Mouse (Mus musculus): Measurements from ENCODE around the gene Hint1.
"Not testable (repeated sequence)": the region's sequence is repeated elsewhere in the genome, so short reads cannot be mapped to it uniquely, and the experiment has no call there.

Hint1 gene

DNA sequence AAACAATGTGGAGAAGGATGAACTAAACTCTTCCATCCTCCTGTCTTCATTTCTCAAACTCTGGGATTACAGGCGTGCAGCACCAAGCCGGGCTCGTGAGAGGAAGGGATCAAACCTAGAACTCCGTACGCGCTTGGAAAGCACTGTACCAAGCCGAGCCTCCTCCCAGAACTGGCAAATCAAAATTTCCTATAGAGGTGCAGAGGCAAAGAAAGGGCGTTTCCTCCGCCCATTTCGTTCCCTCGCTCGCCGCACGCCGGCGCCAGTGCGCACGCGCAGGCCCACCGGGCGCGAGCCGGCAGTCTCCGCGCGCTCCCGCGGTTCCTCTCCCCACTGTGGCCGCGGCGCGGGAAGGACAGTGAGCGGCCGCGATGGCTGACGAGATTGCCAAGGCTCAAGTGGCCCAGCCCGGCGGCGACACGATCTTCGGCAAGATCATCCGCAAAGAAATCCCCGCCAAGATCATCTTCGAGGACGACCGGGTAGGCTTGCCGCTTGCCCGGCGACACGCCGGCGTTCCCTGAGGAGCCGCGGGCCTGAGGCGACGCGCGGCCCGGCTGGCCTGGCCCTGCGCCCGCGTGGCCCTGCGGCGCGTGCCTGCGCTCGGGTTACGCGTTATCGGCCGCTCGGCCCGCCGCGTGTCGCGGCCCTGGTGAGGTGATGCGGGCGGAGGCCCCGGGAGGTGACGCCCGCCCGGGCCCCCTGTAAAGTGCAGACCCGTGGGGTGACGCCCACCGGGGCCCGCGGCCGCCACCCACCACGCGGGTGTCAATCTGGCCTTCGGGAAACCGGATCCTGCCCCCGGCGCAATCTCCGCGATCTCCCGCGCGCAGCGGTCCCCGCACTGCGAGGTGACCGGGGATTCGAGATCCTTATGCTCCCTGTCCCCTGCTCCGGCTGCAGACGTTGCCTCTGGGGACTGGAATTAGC, at the start of gene Hint1:
TSS of gene Hint1 (plus strand) at position 265 of the 930 bp plus-strand sequence.
- peak; percentile 82 for ATAC-seq (ENCODE audit: insufficient number of reproducible peaks, low FRiP score, low TSS enrichment)

DNA sequence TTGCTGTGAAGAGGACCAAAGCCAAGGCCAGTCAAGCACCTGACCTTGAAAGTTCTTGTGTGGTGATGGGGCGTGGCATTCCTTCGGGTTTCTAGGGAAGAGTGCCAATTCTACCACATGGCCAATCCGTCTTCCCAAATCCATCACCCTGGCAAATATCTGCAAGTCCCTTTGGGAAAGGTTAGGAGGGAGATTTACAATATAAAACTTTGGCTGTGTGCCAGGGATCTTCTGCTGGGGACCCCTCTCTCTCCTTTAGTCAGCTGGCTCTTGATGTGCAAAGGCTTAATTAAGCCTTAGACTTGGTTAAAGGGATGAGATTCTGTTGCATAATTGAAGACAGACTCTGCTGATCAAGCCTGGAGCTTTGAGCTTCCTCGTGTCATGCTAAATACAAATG, 48.7 kb upstream of the Hint1 start:
- no peak for ATAC-seq (ENCODE audit: insufficient number of reproducible peaks, low FRiP score, low TSS enrichment)

GRCm38 (mm10) chr11:54819489-54819888, 46.7 kb upstream of the Hint1 start:
- no peak for ATAC-seq (ENCODE audit: insufficient number of reproducible peaks, low FRiP score, low TSS enrichment)

DNA sequence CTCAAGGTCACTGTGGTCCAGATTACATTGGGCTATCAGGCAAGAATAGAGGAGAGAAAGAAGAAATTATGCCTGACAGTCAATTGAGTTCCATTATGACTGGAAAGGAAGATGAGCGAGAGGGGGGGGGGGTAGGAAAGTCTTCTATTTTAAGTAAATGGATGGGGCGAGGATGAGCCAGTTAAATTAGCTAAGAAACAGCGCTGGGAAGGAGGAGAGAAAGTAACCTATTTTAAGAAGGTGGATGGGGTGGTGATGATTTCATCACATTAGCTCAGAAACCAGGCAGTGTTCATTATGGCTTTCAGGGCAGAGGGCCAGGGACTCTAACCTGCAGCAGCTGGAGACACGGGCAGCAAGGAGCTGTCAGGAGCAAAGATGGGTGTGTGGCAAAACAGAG, 42.7 kb upstream of the Hint1 start:
- ATAC-seq (ENCODE audit: insufficient number of reproducible peaks, low FRiP score, low TSS enrichment): no peak

- no peak for ATAC-seq (ENCODE audit: insufficient number of reproducible peaks, low FRiP score, low TSS enrichment)
Observed at GRCm38 (mm10) chr11:54825774-54826173, 40.4 kb upstream of the Hint1 start.

GRCm38 (mm10) chr11:54826819-54827218, 39.4 kb upstream of the Hint1 start:
- ATAC-seq (ENCODE audit: insufficient number of reproducible peaks, low FRiP score, low TSS enrichment): no peak

GRCm38 (mm10) chr11:54833833-54834232, 32.4 kb upstream of the Hint1 start:
- no peak for ATAC-seq (ENCODE audit: insufficient number of reproducible peaks, low FRiP score, low TSS enrichment)

DNA sequence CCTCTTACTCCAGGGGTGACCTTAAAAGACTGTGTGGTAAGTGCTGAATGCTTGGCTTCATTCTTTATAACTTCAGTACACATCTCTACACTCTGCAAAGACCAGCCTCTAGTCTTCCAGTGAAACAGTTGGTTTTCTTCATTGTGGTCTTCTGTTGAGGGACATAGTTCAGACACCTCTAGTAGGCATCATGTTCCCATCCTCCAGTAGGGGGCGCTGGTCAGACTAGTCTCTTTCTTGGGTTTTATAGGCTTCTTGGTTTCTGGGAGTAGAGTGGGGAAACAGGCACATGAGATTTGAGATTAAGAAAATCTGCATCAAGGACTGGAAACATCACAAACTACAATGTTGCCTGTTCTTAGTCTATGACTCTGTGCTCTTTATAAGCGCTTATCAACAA, 31.6 kb upstream of the Hint1 start:
- ATAC-seq (ENCODE audit: insufficient number of reproducible peaks, low FRiP score, low TSS enrichment): no peak

GRCm38 (mm10) chr11:54836106-54836505, 30.1 kb upstream of the Hint1 start:
- ATAC-seq (ENCODE audit: insufficient number of reproducible peaks, low FRiP score, low TSS enrichment): peak; percentile 36; the same call in 1 of the 2 replicates

DNA sequence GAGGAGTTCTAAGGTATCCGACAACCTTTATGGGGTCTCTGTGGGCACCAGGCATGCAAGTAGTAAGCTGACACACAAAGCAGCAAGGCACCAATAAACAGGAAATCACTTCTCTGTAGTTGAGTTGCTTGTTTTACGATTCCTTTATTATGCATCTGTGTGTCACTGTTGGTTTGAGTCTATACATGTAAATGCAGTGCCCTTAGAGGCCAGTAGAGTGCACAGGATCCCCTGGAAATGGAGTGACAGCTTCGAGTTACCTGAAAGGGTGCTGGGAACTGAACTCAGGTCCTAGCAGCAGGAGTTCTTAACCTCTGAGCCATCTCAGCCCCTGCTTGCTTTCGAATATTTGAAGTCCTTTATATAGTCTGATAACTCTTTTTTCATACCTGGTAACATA, 26.5 kb upstream of the Hint1 start:
- ATAC-seq (ENCODE audit: insufficient number of reproducible peaks, low FRiP score, low TSS enrichment): no peak

- no peak for ATAC-seq (ENCODE audit: insufficient number of reproducible peaks, low FRiP score, low TSS enrichment)
Observed at GRCm38 (mm10) chr11:54840891-54841290, 25.3 kb upstream of the Hint1 start.

DNA sequence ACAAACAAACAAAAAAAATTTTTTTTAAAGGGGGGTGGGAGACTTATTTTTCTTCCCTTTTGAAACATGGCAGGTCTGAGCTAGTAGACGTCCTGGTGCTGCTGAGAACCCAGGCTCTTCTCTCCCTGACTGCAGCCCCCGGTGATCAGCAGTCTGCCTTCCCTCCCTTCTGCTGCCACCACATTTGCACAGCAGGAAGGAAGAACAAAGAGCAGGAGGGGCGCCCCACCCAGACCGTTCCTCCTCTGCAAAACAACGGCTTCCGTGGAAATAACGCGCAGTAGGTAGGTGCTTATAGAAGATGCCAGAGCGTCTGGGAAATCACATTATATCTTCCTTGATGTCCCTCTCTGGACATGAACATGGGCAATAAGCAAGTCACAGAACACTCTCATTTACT, 21.8 kb upstream of the Hint1 start:
- ATAC-seq (ENCODE audit: insufficient number of reproducible peaks, low FRiP score, low TSS enrichment): no peak

DNA sequence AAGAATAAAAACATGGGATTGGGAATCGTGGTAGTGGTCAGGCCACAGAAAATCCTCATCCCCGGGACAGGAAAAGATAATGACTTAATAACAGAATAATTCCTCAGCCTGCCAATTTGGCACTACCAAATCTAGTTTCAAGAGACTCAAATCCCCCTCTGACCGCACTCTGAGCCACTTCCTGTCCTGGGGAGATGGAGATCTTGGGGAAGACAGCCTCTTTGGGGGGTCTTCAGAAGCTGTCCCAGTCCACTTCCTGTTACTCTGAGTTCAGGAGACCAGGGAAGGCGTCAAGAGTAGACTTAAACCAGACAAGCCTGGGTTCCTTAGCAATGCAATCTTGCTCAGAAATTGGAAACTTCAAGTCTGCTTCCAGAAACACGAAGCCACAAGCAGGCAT, 21.2 kb upstream of the Hint1 start:
- no peak for ATAC-seq (ENCODE audit: insufficient number of reproducible peaks, low FRiP score, low TSS enrichment)

GRCm38 (mm10) chr11:54845470-54846442, 20.4 kb upstream of the Hint1 start:
- no peak for ATAC-seq (ENCODE audit: insufficient number of reproducible peaks, low FRiP score, low TSS enrichment)

- ATAC-seq (ENCODE audit: insufficient number of reproducible peaks, low FRiP score, low TSS enrichment): no peak
Observed at GRCm38 (mm10) chr11:54849961-54850758, 16.0 kb upstream of the Hint1 start.

DNA sequence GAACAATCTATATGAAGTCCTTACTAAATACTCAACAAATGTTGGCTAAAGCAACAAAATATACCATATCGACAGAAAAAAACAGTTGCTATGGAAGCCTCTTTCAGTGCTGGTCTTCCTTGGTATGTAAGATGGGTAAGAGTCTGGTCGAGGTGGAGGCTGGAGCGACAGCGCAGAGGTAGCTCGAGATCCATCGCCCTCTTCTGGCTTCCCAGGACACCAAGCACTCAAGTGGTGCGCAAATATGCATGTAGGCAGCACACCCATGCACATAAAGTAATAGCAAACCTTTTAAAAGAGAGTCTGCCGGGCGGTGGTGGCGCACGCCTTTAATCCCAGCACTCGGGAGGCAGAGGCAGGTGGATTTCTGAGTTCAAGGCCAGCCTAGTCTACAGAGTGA, 14.5 kb upstream of the Hint1 start:
- no peak for ATAC-seq (ENCODE audit: insufficient number of reproducible peaks, low FRiP score, low TSS enrichment)

GRCm38 (mm10) chr11:54858880-54859279, 7.3 kb upstream of the Hint1 start:
- not testable (repeated sequence) for ATAC-seq (ENCODE audit: insufficient number of reproducible peaks, low FRiP score, low TSS enrichment)

DNA sequence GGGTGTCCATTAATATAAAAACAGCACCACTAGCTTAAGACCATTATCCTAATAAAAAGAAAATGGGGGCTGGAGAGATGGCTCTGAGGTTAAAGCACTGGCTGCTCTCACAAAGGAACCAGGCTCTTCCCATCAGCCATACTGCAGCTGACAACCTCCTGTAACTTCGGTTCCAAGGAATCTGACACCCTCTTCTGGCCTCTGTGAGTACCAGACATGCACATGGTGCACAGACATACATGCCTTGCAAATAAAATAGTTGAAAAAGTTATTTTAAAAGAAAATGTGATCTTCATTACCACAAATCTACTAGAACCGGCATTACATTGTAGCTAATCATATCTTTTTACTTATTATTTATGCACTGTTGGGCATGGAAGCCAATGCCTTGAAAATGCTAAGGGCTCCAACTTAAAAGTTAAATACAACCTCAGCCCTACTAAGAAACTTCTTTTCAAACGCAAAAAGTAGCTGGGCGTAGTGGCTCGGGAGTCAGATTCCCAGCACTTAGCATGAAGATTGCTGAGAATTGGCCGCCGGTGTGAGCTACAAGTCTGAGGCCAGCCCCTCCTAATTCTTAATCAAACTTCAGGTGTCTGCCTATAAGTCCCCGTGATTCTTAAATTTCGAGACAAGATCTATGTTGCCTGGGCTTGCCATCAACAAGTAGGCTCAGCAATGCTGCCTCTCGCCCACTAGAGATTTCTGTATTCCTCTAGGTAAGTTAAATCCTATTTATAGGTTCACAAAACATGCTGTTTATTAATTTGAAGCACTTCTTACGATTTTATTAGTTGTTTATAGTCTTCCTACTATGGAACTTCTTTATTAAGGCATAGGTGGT, 6.6 kb upstream of the Hint1 start:
- no peak for ATAC-seq (ENCODE audit: insufficient number of reproducible peaks, low FRiP score, low TSS enrichment)
